Mouse (Mus musculus) liver, adult (tissue): ENCODE results near the gene Atp6v1c2.

Experiments
- GATA4 ChIP-seq: IDR thresholded peaks from 2 replicates; pipeline ENCODE4 v1.6.1; 2014; ENCODE audit warnings: mild to moderate bottlenecking, low read length; ENCODE audit not compliant: insufficient replicate concordance

The Atp6v1c2 gene

DNA sequence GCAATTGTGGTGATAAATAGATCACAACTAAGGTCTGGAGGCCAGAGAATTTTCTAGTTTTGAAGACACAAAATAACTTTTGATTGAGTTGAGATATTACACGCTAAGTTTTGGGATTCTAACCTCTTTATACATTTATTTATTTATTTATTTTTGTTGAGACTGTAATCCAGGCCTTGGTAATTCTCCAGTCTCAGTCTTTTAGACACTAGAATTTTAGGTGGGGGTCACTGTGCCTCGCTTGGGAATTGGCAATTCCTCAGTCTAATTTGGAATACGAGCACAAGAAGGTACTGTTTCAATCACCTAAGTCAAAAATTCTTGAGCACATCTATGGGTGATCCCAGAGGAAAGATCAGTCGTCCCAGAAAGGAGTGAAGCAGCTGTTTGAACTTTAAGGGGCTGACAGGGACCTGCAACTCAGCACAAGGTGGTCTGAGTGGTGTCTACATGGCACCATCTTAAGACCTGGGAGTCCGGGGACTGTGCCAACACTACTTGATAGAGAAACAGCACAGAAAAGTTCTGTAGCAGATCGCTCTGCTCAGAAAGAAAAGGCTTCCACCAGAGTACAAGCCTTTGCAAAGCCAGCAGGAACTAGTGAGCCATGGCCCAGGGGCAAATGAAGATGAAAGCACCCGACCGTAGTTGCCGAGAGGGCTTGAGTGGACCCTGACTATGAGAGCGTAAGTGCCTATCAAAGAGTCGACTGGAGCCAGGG, 18.3 kb upstream of the Atp6v1c2 start:
- no peak for TF ChIP-seq GATA4

DNA sequence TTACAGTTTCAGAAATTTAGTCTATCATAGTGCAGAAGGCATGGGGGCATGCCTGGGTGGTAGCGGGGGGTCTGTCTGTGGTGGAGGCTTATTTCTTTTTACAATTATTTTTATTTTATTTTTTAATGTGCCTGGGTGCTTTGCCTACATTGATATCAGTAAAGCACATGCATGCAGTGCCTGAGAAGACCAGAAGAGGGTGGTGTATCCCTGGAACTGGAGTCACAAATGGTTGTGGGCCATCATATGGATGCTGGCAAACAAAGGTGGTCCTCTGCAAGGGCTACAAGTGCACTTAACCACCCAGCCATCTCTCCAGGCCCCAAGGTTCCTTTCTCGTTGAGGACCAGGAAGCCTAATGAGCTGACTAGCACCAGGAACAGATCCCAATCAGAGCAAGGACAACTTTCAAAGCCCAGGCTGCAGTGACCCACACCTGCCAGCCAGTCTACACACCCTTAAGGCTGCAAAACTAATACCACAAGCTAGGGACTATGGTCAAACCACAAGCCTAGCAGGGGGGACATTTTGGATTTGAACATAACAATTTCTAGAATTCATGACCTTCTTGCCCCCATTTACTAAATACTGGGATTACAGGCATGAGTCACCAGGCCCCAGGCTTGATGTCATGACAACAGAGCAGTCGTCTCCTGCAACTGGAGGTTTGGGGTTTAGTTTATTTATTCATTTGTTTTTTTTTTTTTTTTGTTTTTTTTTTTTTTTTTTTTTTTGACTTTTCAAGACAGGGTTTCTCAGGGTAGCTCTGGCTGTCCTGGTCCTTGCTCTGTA, 10.2 kb upstream of the Atp6v1c2 start:
- TF ChIP-seq GATA4 = no peak

DNA sequence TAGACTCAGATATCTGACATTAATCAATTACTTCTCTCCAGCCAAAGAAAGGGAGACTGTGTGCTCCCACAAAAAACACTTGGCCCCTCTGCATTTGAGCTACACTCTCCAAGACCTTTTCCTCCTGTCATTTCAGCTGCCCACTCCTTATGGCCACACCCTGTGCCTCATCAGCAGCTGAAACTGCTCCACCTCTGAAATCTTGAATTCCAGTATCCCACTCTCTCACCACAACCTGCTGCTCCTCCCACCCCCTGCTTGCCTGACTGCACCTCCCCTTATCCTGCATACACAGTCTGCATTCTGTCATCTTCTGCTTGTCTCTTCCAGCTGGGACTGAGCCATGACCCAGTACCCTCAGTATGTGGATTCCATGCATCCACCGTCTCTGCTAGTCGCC, 9.2 kb upstream of the Atp6v1c2 start:
- no peak for TF ChIP-seq GATA4

DNA sequence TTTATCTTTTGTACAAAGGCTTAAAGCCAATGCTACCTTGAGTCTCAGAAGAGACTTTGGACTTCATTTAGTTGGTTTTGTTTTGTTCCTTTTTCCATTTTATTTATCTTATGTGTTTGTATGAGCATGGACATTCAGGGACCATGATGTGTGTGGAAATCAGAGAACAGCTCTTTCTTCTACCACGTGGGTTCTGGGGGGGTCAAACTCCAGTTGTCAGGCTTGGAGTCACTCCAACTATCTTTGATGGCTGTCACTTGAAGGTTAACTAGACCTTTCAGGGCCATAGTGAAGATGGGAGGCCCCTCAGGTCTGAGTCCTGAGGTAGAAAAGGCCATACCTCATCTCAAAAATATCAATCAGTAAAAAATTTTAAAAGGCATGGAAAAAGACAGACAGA, 4.3 kb upstream of the Atp6v1c2 start:
- no peak for TF ChIP-seq GATA4

DNA sequence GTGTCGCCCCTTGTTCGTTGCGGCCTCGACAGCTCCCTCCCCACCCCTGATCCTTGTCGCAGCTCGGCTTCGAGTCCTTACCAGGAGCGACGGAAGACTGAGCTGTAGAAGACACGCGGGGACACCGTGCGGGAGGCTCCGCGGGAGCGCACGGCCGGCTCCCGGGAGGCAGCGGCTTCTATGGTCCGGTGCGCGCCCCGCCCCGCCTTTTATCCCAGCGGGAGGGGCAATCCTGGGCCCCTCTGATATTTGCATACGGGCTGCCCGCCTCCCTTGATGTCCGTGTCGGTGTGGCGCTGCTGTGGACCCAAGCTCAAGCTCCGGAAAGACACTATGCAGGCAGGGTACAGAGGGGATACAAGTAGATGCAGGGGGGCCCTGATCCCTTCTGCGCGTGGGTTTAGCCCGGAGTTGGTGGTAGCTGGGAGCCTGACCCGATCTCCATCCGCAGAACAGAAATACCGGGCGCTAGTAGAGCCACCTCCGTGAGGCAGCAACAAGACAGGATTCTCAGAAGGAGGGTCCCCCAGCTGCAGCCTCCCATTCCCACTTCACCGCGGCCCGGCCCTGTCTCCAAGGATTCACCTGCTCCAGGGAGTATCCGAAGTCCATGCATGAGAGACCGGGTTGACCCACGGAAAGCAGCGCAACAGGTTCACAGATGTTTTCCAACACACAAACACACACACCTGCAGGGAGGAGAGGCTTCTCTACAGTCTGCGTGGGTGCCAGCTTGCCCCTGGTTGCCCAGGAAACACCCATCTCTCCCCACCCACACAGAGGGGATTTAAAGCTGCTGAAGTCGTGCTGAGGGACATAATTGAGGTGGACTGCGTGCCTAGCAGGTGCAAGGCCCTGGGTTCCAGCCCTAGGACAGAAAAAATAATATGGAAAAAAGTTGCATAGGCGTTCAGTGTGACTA, 4.3 kb downstream of the Atp6v1c2 start:
- no peak for TF ChIP-seq GATA4

DNA sequence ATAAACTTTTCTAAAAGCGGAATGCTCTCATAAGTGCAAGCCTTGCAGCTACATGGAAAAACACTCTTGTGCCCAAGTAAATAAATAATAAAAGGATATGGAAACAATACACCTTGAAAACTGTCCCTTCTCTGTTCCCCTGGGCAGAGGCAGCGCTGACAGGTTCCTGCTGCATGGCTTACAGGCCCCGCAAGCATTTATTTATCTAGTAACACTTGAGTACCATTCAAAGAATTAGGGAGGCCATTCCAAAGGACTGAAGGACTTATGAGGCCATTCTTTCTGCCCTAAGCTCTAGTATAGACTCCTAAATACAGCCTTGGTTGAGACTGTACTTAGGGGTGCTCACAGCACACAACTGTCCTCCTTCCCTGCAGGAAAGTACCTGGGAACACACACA, 10.7 kb downstream of the Atp6v1c2 start:
- no peak for TF ChIP-seq GATA4

DNA sequence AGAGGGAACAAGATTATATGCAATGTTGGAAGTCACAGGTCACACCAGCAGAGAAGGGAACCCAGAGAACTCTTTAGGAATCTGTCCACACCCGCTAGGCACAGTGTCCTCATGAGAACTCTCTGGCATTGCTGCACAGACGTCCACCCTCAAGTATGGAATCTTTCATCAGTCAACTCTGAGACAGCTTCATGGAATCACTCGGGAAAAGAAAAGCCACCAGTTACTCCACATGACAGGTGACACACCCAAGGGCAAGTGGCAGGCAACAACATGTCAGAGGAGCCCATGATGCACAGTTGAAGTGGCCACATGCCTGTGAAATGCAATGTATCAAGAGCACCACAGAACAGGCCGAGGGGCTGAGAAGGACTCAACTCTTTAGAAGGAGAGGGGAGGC, 11.2 kb downstream of the Atp6v1c2 start:
- TF ChIP-seq GATA4 = no peak

DNA sequence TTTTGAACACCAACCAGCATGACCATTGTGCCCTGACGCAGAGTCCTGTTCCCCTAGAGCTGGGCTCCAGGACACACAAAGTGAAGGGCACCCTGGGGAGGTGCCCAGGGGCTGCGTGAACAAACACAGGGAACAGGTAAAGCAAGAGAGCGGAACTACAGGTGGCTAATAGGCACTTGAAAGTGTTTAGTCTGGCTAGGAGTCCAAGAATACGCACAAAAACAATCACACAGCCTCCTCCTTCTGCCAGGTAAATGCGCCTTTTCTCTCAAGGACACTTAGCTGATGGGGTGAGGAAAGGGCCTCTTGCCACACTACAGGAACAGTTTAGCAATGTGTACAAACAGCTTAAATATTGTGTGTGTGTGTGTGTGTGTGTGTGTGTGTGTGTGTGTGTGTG, 13.1 kb downstream of the Atp6v1c2 start:
- TF ChIP-seq GATA4 = no peak

DNA sequence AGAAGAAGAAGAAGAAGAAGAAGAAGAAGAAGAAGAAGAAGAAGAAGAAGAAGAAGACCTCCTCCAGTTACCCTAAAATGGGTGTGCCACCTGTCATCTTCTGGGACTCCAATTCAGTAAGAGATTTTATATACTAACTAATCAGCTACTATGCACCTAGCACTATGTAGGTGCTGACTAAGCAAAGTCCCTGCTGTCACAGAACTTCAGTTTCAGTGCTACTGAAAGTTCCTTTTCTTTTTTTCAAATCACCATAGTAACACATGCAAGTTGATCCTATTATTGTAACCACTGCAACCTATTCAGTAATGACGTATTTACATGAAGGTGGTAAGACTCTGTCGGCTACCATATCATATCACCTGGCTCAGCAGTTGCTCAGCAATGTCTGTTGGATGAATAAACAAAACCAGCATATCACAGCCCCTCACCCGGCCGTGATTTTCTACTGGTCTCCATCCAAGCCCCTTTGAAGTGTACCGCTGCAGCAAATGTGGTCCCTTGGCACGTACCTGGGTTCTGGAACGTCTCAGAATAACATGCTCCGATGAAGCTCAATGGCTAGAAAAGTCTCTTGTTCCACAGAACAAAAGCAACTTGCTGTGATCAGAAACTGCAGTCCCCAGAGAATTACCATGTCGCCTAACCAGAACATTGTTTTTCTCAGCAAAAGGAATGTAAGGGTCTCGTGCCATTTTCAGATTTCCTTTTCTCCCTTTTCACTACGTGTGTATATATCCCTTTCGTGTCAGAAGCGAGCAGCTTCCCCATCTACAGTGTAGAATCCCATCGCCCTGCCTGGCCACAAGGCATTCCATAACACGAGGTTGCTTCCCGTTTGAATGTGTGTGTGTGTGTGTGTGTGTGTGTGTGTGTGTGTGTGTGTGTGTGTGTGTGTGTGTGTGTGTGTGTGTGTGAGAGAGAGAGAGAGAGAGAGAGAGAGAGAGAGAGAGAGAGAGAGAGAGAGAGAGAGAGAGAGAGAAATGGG, 18.0 kb downstream of the Atp6v1c2 start:
- TF ChIP-seq GATA4 = no peak

DNA sequence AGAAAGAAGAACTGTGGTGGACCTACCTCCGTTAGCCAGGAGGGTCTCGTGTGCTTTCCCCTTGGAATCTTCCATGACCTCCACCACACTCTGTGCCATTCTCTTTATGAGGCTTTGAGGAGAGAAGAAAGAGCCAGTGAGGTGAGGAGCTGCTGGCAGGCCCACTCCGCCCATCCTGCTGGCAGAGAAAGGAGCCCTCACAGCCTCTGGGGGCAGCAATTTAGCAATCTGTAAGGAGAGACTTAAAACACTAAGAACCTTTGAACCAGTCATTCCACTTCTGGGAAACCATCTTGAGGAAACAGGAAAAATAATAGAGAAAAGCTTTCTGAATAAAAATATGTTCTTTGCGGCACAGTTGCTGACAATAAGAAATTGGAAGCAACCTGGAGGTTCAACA, 20.9 kb downstream of the Atp6v1c2 start:
- no peak for TF ChIP-seq GATA4

DNA sequence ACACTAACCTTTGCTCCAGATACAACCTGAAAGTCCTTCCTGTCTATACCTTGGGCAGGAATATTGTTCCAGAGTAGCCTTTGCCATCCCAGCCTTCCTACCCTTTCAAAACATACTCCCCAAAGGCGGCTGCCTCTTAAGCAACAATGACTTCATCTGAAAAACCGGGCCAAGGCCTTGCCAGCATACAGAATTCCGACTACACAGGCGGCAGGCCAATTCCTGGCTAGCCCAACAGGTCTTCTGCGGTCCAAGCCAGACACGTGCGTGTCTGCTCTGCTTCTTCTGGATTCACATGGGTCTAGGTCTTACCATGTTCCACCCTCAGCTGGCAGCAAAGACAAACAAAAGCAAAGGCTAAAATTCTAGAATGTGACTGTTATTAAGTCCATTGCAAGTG, 23.7 kb downstream of the Atp6v1c2 start:
- no peak for TF ChIP-seq GATA4

DNA sequence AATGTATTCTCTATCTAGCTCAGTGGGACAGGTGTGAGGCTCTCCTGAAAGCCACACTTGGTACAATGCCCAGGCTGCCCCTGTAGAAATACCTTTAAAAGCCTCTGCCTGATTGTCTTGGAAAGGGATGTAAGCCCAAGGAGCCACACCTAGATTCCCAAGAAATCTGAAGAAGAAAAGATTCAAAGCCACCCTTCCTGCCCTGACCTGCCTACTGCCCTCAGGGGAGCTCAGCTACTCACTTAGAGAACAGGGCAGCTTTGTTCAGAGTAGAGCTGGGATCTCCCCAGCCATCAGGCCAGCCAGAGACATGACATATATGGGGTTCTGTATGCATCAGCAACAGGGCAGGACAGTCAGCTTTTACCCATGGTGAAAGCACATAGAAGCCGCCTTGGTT, 29.3 kb downstream of the Atp6v1c2 start:
- no peak for TF ChIP-seq GATA4

DNA sequence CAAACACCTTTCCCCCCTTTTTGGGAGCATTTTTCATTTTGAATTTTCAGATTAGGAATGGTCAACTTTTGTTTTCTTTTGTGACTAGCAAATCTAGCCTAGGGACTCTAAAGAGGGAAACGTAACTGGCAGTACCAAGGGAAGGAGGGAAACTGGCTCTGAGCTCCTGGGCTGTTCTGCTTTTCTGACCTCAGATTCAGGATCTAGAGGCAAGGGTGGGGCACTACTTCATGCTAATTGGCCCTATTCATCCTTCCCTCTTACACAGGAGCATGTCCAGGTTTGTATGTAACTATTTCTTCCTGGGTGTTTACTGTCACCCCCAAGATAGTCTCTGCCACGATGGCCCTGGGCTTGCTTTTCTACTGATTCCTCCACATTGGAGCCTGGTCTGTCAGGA, 32.3 kb downstream of the Atp6v1c2 start:
- TF ChIP-seq GATA4 = no peak

DNA sequence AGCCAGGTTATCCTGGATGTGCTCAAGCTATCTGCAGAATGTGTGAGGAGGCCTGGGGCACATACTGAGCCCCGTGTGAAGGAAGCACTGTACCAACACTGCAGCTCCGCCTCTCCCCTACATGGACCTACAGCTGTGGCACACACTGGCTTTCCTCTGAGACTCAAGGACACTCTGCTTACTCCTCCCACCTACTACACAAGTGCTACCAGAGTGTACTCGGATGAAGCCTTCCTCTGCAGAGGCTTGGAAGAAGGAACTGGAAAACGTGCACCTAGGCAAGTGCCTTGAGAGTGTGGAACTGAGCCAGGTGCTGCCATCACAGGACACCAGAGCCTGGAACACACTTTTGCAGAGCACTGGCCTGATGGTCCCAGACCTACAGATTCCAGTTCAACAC, 38.6 kb downstream of the Atp6v1c2 start:
- no peak for TF ChIP-seq GATA4
